Mouse (Mus musculus): ENCODE results near the gene Gm21679. TPM values are rescaled to one million over a fixed set of nuclear protein-coding genes. Genes with fewer than 3 reads are reported as not detected.

The Gm21679 gene
- not detected for polyA plus RNA-seq (2017; shearing (Covaris generic))

DNA sequence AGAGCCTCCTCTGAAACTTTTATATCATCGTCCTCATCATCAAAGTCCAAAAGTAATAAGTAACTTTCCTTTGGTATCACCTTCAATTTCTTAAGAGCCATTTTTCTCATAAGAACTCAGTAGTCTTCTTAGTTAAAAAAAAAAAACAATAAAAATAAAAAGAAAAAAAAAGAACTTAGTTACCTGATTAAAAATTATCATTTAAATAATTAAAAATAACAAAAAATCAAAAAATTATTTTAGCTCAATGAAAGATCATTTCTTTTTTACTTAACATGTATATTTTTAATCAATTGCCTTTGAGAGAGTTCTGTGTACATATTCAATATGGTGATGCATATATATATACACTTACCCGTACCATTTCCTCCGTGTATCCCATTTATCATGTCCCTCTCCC lies at the start of gene Gm21679:
TSS of gene Gm21679 (minus strand) at position 101 of the 400 bp plus-strand sequence.

Measured in inflammation-experienced regulatory T-cells, adult 16 weeks (primary cell).